Mouse (Mus musculus): Measurements from ENCODE around the gene Fam221a. TPM values are rescaled to one million over a fixed set of nuclear protein-coding genes. Genes with fewer than 3 reads are reported as not detected.

Gene Fam221a
- polyA plus RNA-seq, 1 experiment from 2014 or later: 20.5 TPM

DNA sequence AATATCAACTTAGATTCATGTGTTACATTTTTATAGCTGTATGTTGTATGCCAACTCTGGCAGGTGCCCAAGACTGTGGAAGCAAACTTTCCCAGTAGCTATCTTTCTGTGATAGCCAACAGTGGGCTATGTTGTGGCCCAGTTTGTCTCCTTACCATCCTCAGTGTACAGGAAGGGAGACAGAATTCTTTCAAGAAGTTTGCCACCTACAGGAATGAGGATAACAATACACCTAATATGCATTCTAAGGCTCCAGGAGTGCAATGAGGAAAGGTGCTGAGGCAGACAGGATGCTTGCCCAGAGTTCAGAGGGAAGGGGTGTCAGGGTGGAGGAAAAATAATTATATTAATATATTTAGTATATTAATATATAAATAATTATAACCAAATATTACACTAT lies 7.1 kb upstream of the Fam221a start:
- H3K4me3 ChIP-seq (ENCODE audit: low read depth, low read length): no peak overlapping the region
- H3K4me1 ChIP-seq (ENCODE audit: insufficient read depth, low read depth, low read length): no peaks in the 10 kb centered on the region
- H3K9me3 ChIP-seq (ENCODE audit: low read length): no peaks in the 10 kb centered on the region
- DNase-seq (ENCODE audit: low spot score) (peak; percentile 38), ATAC-seq (no peak)
- H3K27me3 ChIP-seq (replicated peaks; ENCODE audit: insufficient read depth, low read length): no peaks in the 10 kb centered on the region
- no peaks in the 10 kb centered on the region for H3K36me3 ChIP-seq (ENCODE audit: insufficient read depth, low read length)
- TF ChIP-seq CTCF (IDR thresholded peaks at IDR 0.05): peak; percentile 48
- no peak for TF ChIP-seq EP300 (IDR thresholded peaks at IDR 0.05)
- H3K9ac ChIP-seq (replicated peaks; ENCODE audit: low read depth): no peak overlapping the region
- no peak overlapping the region for H3K4me2 ChIP-seq (replicated peaks; ENCODE audit: low read depth, low read length)
- no peak overlapping the region for H3K27ac ChIP-seq (ENCODE audit: low read length)

DNA sequence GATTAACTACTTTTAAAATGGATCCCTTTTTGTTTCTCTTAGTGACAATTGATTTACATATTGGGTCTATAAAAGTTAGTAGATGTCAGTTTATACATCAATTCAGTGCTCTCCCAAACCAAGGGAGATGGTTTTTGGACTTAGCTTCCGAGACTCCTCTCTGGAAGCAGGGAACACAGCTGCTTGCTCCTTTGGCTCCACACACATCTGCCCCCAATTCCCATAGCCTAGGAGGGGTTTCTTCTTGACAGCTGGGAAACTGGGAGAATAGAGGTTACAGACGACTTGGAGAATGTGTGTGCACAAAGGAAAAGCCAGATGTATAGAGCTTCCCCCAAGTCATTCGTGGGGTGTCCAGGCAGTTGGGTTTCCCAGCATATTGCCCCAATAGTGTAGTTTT lies 673 bp downstream of the Fam221a start:
- H3K36me3 ChIP-seq (ENCODE audit: insufficient read depth, low read length): no peaks in the 10 kb centered on the region

DNA sequence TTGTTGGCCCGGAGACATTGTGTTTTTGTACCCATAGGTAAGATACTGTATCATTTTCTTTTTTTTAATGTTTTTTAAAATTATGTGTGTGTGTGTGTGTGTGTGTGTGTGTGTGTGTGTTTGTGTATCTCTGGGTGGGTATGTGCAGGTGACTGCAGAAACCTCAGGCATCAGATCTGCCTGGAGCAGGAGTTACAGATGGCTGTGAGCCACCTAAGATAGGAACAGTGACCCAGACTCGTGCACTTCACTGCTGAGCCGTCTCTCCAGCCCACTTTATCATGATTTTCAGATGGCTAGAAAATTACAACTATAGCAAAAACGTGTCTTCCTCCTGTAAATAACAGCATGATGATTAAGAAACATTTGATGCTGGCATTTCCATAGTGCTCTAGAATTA lies 5.2 kb downstream of the Fam221a start:
- Histone ChIP-seq H3K36me3 (ENCODE audit: insufficient read depth, low read length) (no peaks in the 10 kb centered on the region), H3K27ac (ENCODE audit: low read length) (no peak overlapping the region), H3K4me2 (replicated peaks; ENCODE audit: low read depth, low read length) (no peak overlapping the region), H3K4me3 (ENCODE audit: low read depth, low read length) (no peak overlapping the region), H3K4me1 (ENCODE audit: insufficient read depth, low read depth, low read length) (peaks cover 6% of the 10 kb centered on the region; the same call in 1 of the 2 replicates), H3K9ac (replicated peaks; ENCODE audit: low read depth) (no peak overlapping the region), H3K27me3 (replicated peaks; ENCODE audit: insufficient read depth, low read length) (no peaks in the 10 kb centered on the region), H3K9me3 (ENCODE audit: low read length) (no peaks in the 10 kb centered on the region)
- TF ChIP-seq CTCF (IDR thresholded peaks at IDR 0.05): no peak
- no peak for TF ChIP-seq EP300 (IDR thresholded peaks at IDR 0.05)
- ATAC-seq (no peak), DNase-seq (ENCODE audit: low spot score) (no peak)
- 66% methylated on average over 4 of the region's 4 CpGs for WGBS

More for the DNA sequence above, 673 bp downstream of the Fam221a start:
- 30% methylated on average over 3 of the region's 3 CpGs for WGBS
- peak overlapping the region; percentile 71 for H3K4me2 ChIP-seq (replicated peaks; ENCODE audit: low read depth, low read length)
- no peaks in the 10 kb centered on the region for H3K27me3 ChIP-seq (replicated peaks; ENCODE audit: insufficient read depth, low read length)
- DNase-seq (ENCODE audit: low spot score) (no peak), ATAC-seq (no peak)
- H3K4me1 ChIP-seq (ENCODE audit: insufficient read depth, low read depth, low read length): peaks cover 6% of the 10 kb centered on the region; the same call in 1 of the 2 replicates
- H3K9me3 ChIP-seq (ENCODE audit: low read length): no peaks in the 10 kb centered on the region
- H3K9ac ChIP-seq (replicated peaks; ENCODE audit: low read depth): peak overlapping the region; percentile 66
- TF ChIP-seq CTCF (IDR thresholded peaks at IDR 0.05): no peak
- no peak for TF ChIP-seq EP300 (IDR thresholded peaks at IDR 0.05)
- peak overlapping the region; percentile 87 for H3K27ac ChIP-seq (ENCODE audit: low read length)
- H3K4me3 ChIP-seq (ENCODE audit: low read depth, low read length): peak overlapping the region; percentile 59

GRCm38 (mm10) chr6:49373943-49374342 lies 6.4 kb downstream of the Fam221a start:
- DNase-seq (ENCODE audit: low spot score) (peak; percentile 87), ATAC-seq (peak; percentile 92)
- Histone ChIP-seq H3K36me3 (ENCODE audit: insufficient read depth, low read length) (no peaks in the 10 kb centered on the region), H3K4me3 (ENCODE audit: low read depth, low read length) (no peak overlapping the region), H3K27me3 (replicated peaks; ENCODE audit: insufficient read depth, low read length) (no peaks in the 10 kb centered on the region), H3K9me3 (ENCODE audit: low read length) (no peaks in the 10 kb centered on the region), H3K4me1 (ENCODE audit: insufficient read depth, low read depth, low read length) (no peaks in the 10 kb centered on the region; the same call in 1 of the 2 replicates), H3K4me2 (replicated peaks; ENCODE audit: low read depth, low read length) (no peak overlapping the region), H3K27ac (ENCODE audit: low read length) (peak overlapping the region; percentile 43; the same call in 1 of the 2 replicates), H3K9ac (replicated peaks; ENCODE audit: low read depth) (no peak overlapping the region; the same call in 1 of the 2 replicates)
- no peak for TF ChIP-seq CTCF (IDR thresholded peaks at IDR 0.05)
- TF ChIP-seq EP300 (IDR thresholded peaks at IDR 0.05): peak; percentile 92
- WGBS: 41% methylated on average over 2 of the region's 2 CpGs

DNA sequence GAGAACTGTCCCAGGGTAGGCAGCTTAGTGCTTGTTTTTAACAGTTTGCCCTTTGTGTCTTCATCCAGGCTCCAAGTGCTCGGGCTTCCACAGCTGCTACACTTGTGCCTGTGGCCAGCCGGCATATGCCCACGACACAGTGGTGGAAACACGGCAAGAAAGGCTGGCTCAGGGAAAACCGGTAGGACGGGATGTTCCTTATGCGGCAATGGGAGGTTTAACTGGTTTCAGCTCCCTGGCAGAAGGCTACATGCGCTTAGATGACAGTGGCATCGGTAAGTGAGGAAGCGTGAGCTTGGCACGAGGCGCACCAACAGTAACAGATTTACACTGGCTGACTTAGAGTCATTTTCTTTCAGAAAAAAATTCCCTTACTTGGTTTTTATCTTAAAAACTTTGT lies 10.8 kb downstream of the Fam221a start:
- Histone ChIP-seq H3K4me3 (ENCODE audit: low read depth, low read length) (no peak overlapping the region), H3K4me1 (ENCODE audit: insufficient read depth, low read depth, low read length) (no peaks in the 10 kb centered on the region; the same call in 1 of the 2 replicates), H3K4me2 (replicated peaks; ENCODE audit: low read depth, low read length) (no peak overlapping the region), H3K36me3 (ENCODE audit: insufficient read depth, low read length) (no peaks in the 10 kb centered on the region), H3K27ac (ENCODE audit: low read length) (no peak overlapping the region), H3K9me3 (ENCODE audit: low read length) (no peaks in the 10 kb centered on the region), H3K27me3 (replicated peaks; ENCODE audit: insufficient read depth, low read length) (no peaks in the 10 kb centered on the region), H3K9ac (replicated peaks; ENCODE audit: low read depth) (no peak overlapping the region)
- TF ChIP-seq EP300 (IDR thresholded peaks at IDR 0.05) (no peak), CTCF (IDR thresholded peaks at IDR 0.05) (no peak)
- 41% methylated on average over 12 of the region's 12 CpGs for WGBS
- no peak for ATAC-seq
- DNase-seq (ENCODE audit: low spot score): peak; percentile 32

DNA sequence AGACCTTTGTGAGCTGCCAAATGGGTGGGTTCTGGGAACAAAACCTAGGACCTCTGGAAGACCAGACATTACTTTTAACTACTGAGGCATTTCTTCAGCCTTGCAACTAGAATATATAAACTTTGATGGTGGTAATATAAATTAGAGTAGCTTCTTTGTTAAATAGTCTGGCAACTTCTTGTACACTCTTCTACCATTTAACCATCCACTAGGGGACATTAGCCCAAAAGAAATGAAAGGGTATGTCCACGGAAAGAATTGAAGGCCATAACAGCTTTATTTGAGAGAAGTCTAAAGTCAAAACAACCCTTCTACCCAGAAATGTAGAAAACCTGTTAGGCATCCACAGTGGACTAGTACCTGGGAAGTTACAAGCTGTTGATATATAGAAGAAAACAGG lies 26.7 kb downstream of the Fam221a start:
- H3K4me3 ChIP-seq (ENCODE audit: low read depth, low read length): no peak overlapping the region
- WGBS: 73% methylated on average over 1 of the region's 1 CpGs
- H3K27ac ChIP-seq (ENCODE audit: low read length): no peak overlapping the region
- ATAC-seq: no peak
- TF ChIP-seq EP300 (IDR thresholded peaks at IDR 0.05) (no peak), CTCF (IDR thresholded peaks at IDR 0.05) (no peak)
- no peak for DNase-seq (ENCODE audit: low spot score)
- H3K36me3 ChIP-seq (ENCODE audit: insufficient read depth, low read length): no peaks in the 10 kb centered on the region
- no peaks in the 10 kb centered on the region for H3K4me1 ChIP-seq (ENCODE audit: insufficient read depth, low read depth, low read length)
- H3K27me3 ChIP-seq (replicated peaks; ENCODE audit: insufficient read depth, low read length): no peaks in the 10 kb centered on the region
- H3K9ac ChIP-seq (replicated peaks; ENCODE audit: low read depth): no peak overlapping the region
- H3K9me3 ChIP-seq (ENCODE audit: low read length): no peaks in the 10 kb centered on the region
- H3K4me2 ChIP-seq (replicated peaks; ENCODE audit: low read depth, low read length): no peak overlapping the region

DNA sequence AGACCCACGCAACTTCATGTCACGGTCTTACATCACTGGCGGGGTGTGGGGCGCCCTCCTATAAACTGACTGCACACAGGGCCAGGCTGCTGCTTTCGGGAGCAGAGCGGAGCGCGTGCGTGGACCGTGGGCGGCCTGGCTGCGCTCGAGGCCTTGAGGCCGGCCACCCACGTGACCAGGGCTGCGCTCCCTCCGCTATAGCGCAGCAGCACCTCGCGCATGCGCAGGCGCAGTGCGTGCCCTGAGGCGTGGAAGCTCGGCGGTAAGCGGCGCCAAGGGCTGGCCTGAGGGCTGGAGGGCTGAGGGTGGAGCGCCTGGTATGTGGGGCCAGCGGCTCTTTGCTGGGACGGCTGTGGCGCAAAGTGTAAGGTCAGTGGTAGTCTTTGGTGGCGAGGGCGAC lies 27.8 kb downstream of the Fam221a start, which contains the start of gene Stk31:
Stk31 (plus strand) TSS at position 289 of the 400 bp plus-strand sequence.
- no peak within 1 kb of the TSS for H3K4me3 ChIP-seq (ENCODE audit: low read depth, low read length)

More for the DNA sequence above, 27.8 kb downstream of the Fam221a start, which contains the start of gene Stk31:
- WGBS: 83% methylated on average over 34 of the region's 34 CpGs
- Histone ChIP-seq H3K27me3 (replicated peaks; ENCODE audit: insufficient read depth, low read length) (no peaks in the 10 kb centered on the region), H3K27ac (ENCODE audit: low read length) (no peak within 1 kb of the TSS), H3K9ac (replicated peaks; ENCODE audit: low read depth) (no peak within 1 kb of the TSS), H3K36me3 (ENCODE audit: insufficient read depth, low read length) (no peaks in the 10 kb centered on the region), H3K9me3 (ENCODE audit: low read length) (no peaks in the 10 kb centered on the region), H3K4me2 (replicated peaks; ENCODE audit: low read depth, low read length) (no peak within 1 kb of the TSS), H3K4me1 (ENCODE audit: insufficient read depth, low read depth, low read length) (no peaks in the 10 kb centered on the region)
- DNase-seq (ENCODE audit: low spot score) (no peak), ATAC-seq (no peak)
- TF ChIP-seq EP300 (IDR thresholded peaks at IDR 0.05) (no peak), CTCF (IDR thresholded peaks at IDR 0.05) (no peak)

Measured in lung, postnatal 0 days (tissue).